Mouse (Mus musculus) granulocyte monocyte progenitor cell, adult 5-6 weeks (primary cell): Measurements from ENCODE around the gene Lef1. TPM values are rescaled to one million over a fixed set of nuclear protein-coding genes. Genes with fewer than 3 reads are reported as not detected.

Experiments used
- ATAC-seq: replicated peaks from 2 replicates; pipeline ENCODE4 v1.8.0; 2016; ENCODE audit warnings: mild to moderate bottlenecking, moderate TSS enrichment, inconsistent platforms; ENCODE audit not compliant: poor library complexity, severe bottlenecking
- total RNA-seq, 2 experiments: library from RNA; stranded (forward) in 1 of 2; stranded (reverse) in 1 of 2; fragments of 200-712, 200-1000 nt in 1 of 2; fragments of >200 nt in 1 of 2; fragmentation: Nextera tagmentation in 1 of 2; gene quantifications; 2 replicates each; pipeline ENCODE4 v1.2.3; 2014 to 2017

Gene Lef1
- total RNA-seq, 2 experiments from 2014 or later, result not detected

DNA sequence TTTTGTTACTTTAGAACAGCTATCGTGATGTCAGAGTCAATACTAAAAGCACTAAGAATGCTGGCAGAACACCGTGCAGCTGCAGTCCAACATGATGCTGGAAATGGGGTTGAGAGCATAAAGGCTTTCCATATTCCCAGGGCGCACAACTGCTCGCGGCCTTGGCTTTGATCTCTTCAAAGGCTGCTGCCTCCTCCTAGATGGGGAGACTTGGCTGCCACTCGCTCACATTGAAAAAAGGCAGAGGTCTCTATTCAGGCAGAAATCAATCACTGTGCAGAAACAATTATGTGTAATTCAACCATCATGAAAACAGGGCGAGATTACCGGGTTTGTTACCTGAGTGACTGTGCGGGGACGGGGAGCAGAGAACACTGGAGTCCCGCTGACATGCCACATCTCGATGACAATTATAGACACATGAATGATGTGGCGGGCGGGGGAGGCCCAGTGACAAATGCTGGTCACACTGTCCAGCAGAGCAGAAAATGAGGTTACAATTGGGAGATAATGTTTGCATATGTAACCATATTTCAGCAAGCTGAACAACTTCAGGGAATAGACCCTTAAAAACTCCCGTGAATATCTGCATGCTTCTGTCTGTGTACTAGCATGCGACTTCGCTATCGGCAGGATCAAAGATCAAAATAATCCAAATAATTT is 27.0 kb downstream of the Lef1 start:
- no peak for ATAC-seq

DNA sequence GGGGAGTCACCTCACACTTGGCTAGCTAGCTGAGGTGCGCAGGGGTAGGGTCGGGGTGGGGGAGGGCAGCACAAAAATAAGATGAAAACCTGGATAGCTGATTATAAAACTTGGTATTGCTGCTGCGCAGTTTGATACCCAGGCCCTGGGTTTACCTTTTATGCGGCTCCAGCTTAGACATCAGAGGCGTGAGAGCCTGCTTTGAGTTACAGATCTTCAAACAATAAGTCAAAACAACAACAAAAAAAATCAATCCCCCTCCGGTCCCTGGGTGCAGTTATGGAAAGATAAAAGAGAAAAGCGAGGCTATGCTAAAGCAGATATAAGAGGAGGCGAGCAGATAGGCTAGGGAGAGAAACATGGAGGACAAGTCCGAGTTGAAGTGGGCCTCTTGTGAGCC is 28.0 kb downstream of the Lef1 start:
- no peak for ATAC-seq

DNA sequence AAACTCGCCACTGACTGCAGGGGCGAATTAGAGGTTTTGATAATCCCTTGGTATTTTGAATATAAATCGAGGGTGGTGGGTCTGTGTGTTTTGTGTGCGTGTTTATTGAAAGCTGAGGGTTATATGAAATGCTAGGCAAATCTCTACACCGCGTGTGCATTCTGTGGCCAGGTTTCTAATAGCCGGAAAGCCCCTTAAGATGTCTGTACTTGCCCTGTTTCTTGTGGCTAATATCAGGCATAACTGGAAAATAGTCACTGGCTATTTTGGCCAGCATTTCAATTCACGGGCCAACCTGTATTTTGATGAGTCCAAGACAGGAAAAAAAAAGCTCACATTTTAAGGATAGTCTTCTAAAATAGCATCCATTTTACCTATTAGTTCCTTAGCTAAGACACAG is 28.5 kb downstream of the Lef1 start:
- ATAC-seq, result no peak

DNA sequence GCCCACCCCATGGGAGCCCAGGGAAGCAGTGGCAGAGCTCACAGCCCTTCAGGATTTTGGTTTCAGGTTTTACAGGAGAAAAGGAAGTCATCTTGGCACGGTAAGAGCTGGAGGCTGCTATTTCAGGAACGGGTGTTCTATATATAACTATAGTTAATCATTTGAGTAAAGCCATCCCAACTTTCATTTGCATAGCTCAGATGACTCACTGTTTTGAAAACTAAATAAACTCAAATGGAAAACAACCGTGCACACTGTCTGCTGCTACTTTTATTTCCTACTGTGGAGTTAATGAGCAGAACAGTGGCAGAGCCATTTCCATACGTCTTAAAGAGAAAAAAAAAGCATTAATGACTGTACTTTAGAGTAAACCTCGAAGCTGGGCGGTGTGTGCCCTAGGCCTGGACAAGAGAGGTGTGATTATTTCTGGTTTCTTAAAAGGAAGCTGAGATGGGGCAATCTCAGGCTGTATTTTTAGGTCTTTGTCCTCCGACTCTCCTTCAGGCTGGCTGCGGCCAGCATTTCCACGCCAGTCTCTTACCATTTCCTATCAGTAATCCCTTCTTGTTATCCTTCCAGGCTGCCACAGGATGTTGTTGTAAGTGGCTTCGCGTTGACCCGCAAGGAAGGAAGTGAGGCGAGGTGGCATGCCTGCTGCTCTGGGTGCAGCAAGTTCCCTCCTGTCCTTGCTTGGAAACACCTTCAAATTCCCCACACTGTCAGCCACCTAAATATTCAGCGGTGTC is 29.2 kb downstream of the Lef1 start:
- peak; percentile 82 for ATAC-seq

DNA sequence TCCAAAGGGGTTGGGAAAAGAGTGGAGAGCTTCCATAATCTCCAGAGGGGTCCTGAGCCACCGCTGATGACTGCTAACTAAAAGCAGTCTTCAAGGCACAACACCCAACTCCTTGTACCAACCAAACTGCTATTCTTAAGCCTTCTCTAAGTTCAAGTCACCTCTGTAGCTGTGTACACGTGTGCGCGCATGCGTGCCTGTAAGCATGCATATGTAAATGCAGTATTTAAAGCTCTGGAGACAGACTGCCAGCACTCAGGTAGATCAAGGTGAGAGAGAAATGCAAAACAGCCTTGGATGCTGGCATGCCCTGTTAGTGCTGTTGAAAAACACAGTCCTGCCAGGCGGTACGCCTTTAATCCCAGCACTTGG is 29.8 kb downstream of the Lef1 start:
- ATAC-seq, result no peak; the same call in 1 of the 2 replicates

DNA sequence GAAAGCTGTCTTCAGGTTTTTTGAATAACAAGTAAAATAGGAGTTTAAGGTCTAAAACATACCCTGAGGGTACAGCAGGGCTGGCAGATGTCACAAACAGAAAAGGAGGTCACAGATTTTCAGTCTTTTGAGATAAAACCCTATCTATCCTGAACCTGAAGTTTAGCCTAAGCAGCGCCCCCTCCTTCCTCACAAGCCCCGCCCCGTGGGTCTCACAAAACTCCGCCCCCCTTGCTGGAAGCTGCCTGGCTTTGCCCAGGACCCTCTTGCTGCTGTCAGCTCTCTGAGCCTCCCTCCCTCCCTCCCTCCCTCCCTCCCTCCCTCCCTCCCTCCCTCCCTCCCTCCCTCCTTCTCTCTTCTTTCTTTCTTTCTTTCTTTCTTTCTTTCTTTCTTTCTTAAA is 31.3 kb downstream of the Lef1 start:
- ATAC-seq, result no peak

DNA sequence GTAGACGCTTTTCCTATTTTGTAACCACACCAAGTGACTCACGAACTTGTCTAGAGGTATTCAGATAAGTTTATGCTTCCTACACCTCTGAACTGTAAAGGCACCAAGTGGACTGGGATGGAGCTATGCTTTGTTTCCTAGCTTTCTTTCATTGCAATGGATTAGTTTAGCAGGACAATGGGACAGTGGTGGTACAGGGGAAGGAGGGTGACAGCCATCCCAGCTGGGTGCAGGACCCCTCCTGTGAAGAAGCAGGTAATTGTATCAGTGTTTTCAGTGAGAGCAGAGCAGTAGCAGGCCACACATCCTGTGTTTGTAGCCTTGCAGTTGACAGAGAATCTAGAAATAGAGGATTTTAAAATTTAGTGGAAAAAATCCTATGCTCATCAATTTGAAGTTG is 34.0 kb downstream of the Lef1 start:
- no peak for ATAC-seq

DNA sequence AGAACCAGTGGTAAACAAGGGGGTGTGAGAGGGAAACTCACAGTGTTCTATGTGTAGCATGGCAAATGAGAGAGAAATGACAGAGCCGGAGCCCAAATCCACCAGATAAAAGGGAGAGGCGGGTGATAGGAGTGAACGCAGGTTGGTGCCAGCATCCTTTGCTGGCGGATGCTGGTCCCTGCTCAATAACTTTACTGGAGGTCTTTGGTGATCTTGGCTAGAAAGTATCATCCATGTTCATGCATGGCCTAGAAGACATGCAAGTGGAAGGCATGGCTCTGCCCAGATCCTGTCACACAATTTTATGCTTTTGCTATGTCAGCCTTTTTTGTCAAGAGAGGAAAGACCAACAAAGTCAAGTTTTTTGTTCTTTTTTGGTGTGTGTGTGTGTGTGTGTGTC is 42.6 kb downstream of the Lef1 start:
- ATAC-seq, result no peak

DNA sequence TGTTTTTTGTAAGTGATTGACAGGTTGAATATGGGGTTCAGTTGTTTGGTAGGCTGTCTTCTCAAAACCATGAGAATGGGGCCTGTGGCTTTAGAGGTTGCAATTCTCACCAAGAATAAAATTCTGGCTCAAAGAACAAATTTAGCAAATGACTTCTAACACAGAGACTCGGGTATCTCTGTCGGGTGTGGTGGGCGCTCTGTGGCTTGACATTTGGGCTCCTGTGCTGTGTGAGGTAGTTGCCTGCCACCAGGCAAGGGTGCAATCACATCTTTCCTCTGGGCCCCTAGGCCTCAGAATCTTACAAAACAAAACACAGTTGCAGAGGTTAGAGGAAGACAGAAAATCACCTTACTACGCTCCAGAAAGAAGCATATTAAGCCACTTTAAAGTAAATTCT is 43.6 kb downstream of the Lef1 start:
- no peak for ATAC-seq

DNA sequence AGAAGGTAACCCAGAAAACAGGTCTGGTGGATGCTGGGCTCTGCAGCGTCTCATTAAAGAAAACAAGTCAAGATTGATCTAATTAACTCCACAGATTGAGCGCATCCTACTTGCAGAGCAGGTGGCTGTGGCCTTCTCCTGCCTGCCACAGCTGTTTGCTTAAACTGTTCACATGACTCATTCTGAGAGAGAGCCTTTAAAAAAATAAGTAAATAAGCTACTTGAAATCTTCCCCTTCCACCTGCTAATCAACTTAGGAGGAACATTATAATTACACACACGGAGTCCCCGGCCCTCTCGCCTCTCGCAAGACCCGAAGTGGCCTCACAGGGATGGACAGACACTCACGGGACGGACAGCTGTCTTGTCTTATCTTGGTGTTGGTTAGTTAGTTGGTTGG is 44.3 kb downstream of the Lef1 start:
- ATAC-seq, result no peak

DNA sequence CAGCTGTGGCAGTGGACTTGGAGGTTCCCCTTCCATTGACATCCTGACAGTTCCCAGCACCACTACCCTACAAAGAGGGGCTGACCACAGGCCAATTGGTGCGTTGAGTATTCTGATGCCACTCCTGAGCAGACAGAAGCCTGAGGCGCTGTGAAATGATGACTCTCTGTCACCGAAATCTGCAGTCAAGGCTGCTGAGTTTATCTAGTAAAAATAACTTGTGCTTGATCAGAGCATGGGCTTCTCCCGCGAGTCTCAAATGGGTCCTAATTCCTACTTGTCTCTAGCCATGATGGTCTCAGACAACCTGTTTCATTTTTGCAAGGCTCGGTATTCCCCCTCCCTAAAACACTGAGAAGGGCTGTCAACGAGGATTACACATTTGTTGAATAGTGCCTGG is 44.8 kb downstream of the Lef1 start:
- ATAC-seq, result no peak

DNA sequence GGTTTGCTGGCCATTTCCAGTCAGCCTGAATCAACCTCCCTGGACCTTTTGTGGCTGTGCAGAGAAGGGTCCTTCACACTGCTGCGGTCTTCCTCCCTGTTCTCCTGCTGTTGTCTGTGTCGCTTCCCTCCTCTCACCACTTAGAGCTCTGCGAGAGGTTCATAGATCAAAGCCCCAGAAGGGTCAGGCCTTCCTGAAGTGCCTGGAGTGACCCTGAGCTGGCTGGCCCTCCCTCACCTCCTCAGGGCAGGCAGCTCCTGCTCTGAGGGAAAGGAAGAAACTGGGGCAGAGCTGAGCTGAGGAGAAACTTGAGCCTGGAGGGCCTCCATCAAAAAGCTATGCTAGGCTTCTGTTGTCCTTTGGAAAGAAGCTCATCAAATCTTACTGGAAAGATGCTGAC is 45.4 kb downstream of the Lef1 start:
- no peak for ATAC-seq

DNA sequence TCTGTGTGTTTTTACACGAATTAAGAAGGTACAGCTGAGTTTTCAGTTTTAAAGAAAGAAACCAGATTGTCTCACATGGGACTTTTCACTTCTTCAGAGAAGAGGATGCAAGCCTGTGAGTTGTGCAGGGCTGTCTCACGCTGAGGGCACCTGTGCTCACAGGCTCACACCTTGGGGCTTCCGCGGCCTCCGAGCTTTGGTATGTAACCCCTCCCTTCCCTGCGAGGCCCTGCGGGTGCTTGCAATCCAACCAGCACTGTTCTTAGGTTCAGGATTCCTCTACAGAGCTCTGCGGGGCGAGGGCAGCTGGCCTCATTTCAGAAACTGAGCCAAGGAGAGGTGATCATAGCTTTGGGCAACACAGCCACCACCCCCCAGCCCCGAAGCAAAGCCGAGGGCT is 46.1 kb downstream of the Lef1 start:
- ATAC-seq, result no peak

DNA sequence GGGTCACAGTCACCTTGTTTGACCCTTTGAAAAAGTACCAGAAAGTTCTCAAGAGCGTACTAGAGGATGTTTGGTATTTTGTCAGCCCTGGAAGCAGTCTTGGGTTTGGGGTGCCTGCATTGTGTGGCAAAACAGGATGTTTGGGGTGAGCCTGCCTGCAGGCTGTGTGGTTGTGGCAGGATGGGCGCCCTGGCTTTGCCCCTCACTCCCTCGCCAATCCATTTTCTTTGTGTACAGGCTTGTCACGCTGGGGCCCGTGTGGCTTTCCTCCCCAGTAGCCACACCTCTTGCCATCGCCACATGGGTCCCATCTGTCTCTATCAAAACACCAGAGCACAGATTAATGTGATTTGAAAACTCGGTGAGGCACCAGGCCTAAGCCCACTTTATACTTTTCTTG is 47.2 kb downstream of the Lef1 start:
- ATAC-seq, result peak; percentile 44

DNA sequence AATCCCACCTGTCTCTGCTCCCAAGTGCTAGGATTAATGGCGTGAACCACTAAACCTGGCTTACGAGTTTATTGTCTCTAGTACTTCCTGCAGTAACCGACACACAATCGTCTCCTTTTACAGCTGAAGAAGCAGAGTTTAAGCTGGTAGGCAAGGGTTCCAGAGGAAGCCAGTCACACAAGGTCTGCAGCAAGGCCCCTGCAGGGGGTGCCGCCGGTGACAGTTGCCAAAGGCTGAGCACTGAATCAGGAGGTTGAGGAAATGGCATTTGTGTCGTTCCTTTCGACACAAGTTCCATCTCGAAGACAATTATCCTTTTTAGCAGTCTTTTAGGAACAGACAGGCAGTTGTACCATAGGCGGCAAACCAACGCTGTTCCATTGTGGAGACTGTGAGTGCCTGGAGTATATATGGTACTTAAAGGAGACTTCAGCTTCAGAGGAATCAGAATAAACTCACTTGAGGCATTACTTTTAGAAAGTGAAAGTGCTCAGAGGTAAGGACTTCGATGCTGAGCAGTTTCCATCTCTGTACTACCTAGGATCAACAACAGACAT is 49.0 kb downstream of the Lef1 start:
- ATAC-seq, result no peak

DNA sequence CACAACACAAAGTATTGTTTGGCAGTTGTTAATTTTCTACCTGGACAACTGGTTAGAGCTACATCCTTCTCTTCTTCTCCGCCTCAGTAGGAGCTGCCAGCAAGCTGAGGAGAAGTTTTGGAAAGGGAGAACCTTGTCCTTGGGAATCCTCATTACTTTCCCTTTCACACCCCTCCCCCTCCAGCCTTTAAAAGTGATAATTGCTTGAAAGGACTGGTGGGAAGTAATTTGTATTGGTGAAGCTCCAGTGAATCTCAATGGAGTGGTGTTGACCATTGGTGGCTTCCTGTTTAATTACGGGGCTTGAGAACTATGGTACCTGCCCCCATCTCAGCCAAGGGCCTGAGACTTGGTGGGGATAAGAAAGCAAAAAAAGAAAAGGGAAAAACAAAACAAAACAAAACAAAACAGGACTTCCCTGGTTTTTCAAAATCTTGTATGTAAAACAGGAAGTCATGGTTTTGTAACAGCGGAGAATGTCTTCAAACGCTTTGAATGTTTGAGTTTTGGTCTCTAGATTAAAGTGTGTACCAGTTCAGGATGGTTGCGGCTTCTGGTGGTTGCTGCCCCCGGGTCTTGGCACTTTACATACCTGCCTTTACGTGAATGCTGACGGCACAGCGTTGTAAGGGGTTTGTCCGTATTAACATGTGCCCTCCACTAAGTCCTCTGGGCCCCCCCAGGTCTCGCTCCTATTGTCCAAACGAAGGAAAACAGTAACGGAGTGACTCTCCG is 49.8 kb downstream of the Lef1 start:
- ATAC-seq, result no peak

DNA sequence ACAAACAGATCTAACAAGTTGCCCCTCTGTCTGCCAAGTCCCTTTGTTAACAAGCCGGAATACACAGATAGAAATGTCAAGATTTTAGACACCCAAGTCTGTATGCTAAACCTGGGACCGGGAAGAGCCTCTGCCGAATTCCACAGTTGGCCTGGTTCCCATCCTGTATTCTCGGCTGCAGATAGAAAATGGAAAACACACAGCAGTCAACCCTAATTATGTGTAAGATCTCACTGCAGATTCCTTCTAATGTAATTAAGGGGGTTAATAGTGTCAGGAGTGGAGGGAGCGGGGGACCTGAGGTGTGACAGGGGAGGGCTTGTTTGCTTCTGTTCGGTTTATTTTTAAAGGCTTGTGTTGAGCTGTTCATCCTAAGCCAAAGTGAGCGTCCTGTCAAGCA is 50.6 kb downstream of the Lef1 start:
- no peak for ATAC-seq

DNA sequence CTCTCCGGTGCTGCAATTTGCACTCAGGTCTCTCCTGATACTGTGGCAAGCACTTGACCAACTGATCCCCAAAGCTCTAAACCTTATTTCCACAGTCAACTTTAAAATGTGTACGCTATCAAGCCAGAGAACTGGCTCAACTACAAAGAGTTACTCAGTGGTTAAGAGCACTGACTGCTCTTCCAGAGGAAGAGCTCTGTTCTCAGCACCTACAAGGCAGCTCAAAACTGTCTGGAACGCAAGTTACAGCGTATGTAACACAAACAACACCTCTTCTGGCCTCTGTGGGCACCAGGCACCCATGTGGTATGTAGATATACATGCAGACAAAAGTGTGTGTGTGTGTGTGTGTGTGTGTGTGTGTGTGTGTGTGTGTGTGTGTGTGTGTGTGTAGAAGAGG is 57.5 kb downstream of the Lef1 start:
- ATAC-seq, result no peak

DNA sequence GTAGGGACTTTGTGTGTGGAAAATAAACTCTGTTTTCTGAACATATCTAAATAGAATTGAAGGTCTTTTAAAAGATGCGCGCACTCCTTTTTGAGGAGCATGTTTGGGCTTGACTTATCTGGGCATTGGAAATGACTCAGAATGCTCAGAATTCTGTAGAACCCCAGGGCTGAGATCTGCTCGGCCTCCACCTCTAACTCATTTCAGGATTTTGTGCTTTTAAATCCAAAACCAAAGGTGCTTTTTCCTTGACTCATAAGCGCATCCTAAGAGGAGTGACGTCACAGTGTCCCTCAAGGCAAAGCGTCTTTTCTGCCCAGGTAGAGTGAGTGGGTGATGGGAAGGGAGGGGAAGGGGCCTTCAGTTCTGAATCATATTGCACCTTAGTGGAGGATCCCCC is 58.9 kb downstream of the Lef1 start:
- ATAC-seq, result no peak

DNA sequence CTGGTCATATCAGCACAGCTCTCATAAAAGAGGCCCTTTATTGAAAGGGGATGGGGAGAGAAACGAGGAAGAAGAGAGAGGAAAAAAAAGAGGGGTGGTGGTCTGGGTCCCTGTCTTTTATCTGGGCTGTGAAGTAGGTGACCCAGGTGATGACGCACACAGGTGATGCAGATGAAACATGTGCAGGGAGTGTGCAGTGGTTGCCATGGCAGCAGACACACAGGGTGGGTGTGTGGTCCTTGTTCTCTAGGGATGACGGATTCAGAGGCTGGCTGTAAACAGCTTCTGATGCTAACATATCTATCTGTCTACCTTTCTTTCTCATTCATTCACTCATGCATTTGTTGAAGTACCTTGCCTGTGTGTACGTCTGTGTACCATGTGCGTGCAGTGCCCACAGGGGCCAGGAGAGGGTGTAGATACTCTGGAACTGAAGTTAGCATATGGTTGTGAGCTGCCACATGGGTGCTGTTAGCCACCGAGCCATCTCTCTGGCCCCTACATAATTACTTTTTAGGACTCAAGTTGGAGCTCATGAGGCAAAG is 59.9 kb downstream of the Lef1 start:
- no peak for ATAC-seq

DNA sequence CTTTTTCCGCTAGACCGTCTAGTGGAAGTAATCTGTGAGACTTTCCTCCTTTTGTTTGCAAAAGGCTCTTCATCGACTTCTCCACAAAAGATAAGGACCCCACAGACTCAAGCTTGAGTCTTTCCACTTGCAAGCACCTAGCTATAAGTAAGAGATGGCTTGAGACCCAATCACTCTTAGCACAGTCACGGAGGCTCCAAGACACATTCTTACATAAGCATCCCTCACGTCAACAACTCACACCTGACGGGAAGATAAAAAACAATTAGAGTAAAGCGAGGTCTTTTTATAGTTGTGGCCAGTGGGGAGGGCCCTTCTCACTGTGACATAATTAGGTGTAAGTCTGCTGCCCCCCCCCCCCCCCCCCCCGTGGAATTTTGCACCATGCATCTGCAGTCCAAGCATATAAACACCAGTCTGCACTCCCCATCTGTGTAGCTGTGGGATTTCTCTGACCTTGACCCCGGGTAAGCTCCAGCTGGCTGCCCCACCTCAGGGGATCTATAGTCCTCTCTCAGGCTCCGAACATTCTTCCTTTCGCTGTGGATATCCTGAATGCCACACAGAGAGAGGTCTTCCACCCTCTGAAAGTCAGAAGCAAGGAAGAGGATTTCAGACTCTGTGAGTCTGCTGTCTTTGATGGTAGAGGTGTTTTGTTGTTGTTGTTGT is 61.2 kb downstream of the Lef1 start:
- no peak for ATAC-seq
